Mouse (Mus musculus): Measurements from ENCODE around the gene Epb41. TPM values are rescaled to one million over a fixed set of nuclear protein-coding genes. Genes with fewer than 3 reads are reported as not detected.

The Epb41 gene
- polyA plus RNA-seq, 1 experiment from 2014 or later = 48.1 TPM

- Histone ChIP-seq H3K27me3 (replicated peaks) (0 out of 2 replicates have a peak, but pooled peaks cover 3% of the 10 kb centered on the region), H3K36me3 (no peaks in the 10 kb centered on the region), H3K4me1 (peaks cover 21% of the 10 kb centered on the region), H3K27ac (replicated peaks) (no peak overlapping the region), H3K4me2 (no peak overlapping the region), H3K9ac (replicated peaks) (no peak overlapping the region), H3K9me3 (replicated peaks) (no peaks in the 10 kb centered on the region), H3K4me3 (replicated peaks) (no peak overlapping the region)
- WGBS = 71% methylated on average over 6 of the region's 6 CpGs
- no peak for ATAC-seq (ENCODE audit: low FRiP score)
Observed at GRCm38 (mm10) chr4:132072946-132073345, 2.2 kb downstream of the Epb41 start.

GRCm38 (mm10) chr4:132072156-132072555 lies 3.0 kb downstream of the Epb41 start:
- Histone ChIP-seq H3K4me3 (replicated peaks) (no peak overlapping the region), H3K4me2 (no peak overlapping the region), H3K9ac (replicated peaks) (no peak overlapping the region), H3K27me3 (replicated peaks) (0 out of 2 replicates have a peak, but pooled peaks cover 3% of the 10 kb centered on the region), H3K27ac (replicated peaks) (no peak overlapping the region), H3K36me3 (no peaks in the 10 kb centered on the region), H3K9me3 (replicated peaks) (no peaks in the 10 kb centered on the region), H3K4me1 (peaks cover 21% of the 10 kb centered on the region)
- ATAC-seq (ENCODE audit: low FRiP score) = no peak
- WGBS = 66% methylated on average over 3 of the region's 3 CpGs

- no peak for ATAC-seq (ENCODE audit: low FRiP score)
- WGBS = 97% methylated on average over 2 of the region's 2 CpGs
- Histone ChIP-seq H3K4me2 (no peak overlapping the region), H3K27ac (replicated peaks) (no peak overlapping the region), H3K9ac (replicated peaks) (no peak overlapping the region), H3K4me3 (replicated peaks) (no peak overlapping the region), H3K9me3 (replicated peaks) (no peaks in the 10 kb centered on the region), H3K27me3 (replicated peaks) (0 out of 2 replicates have a peak, but pooled peaks cover 3% of the 10 kb centered on the region), H3K36me3 (no peaks in the 10 kb centered on the region), H3K4me1 (peaks cover 21% of the 10 kb centered on the region)
Observed at GRCm38 (mm10) chr4:132071674-132072073, 3.4 kb downstream of the Epb41 start.

GRCm38 (mm10) chr4:132067938-132068235 lies 7.2 kb downstream of the Epb41 start:
- Histone ChIP-seq H3K4me3 (replicated peaks) (no peak overlapping the region), H3K27me3 (replicated peaks) (0 out of 2 replicates have a peak, but pooled peaks cover 3% of the 10 kb centered on the region), H3K9me3 (replicated peaks) (no peaks in the 10 kb centered on the region), H3K27ac (replicated peaks) (no peak overlapping the region), H3K4me2 (no peak overlapping the region), H3K4me1 (peaks cover 7% of the 10 kb centered on the region), H3K9ac (replicated peaks) (no peak overlapping the region), H3K36me3 (no peaks in the 10 kb centered on the region)
- no peak for ATAC-seq (ENCODE audit: low FRiP score)
- WGBS = 64% methylated on average over 2 of the region's 2 CpGs

- Histone ChIP-seq H3K4me2 (no peak overlapping the region), H3K27me3 (replicated peaks) (no peaks in the 10 kb centered on the region), H3K4me3 (replicated peaks) (no peak overlapping the region), H3K9me3 (replicated peaks) (no peaks in the 10 kb centered on the region), H3K4me1 (peaks cover 7% of the 10 kb centered on the region), H3K36me3 (no peaks in the 10 kb centered on the region), H3K27ac (replicated peaks) (no peak overlapping the region), H3K9ac (replicated peaks) (no peak overlapping the region)
- WGBS = 88% methylated on average over 14 of the region's 14 CpGs
- no peak for ATAC-seq (ENCODE audit: low FRiP score)
Observed at GRCm38 (mm10) chr4:132067112-132067937, 7.8 kb downstream of the Epb41 start.

GRCm38 (mm10) chr4:132066101-132066773 lies 8.9 kb downstream of the Epb41 start:
- Histone ChIP-seq H3K27ac (replicated peaks) (no peak overlapping the region), H3K9me3 (replicated peaks) (no peaks in the 10 kb centered on the region), H3K4me2 (no peak overlapping the region), H3K9ac (replicated peaks) (no peak overlapping the region), H3K4me1 (peaks cover 7% of the 10 kb centered on the region), H3K36me3 (no peaks in the 10 kb centered on the region), H3K4me3 (replicated peaks) (no peak overlapping the region), H3K27me3 (replicated peaks) (no peaks in the 10 kb centered on the region)
- no peak for ATAC-seq (ENCODE audit: low FRiP score)
- WGBS = 76% methylated on average over 10 of the region's 10 CpGs

- Histone ChIP-seq H3K27me3 (replicated peaks) (no peaks in the 10 kb centered on the region), H3K36me3 (no peaks in the 10 kb centered on the region), H3K4me3 (replicated peaks) (no peak overlapping the region), H3K9ac (replicated peaks) (no peak overlapping the region), H3K4me1 (peaks cover 7% of the 10 kb centered on the region), H3K4me2 (no peak overlapping the region), H3K9me3 (replicated peaks) (no peaks in the 10 kb centered on the region), H3K27ac (replicated peaks) (no peak overlapping the region)
- no peak for ATAC-seq (ENCODE audit: low FRiP score)
- WGBS = 76% methylated on average over 3 of the region's 3 CpGs
Observed at GRCm38 (mm10) chr4:132065578-132065977, 9.5 kb downstream of the Epb41 start.

- Histone ChIP-seq H3K9me3 (replicated peaks) (no peaks in the 10 kb centered on the region), H3K27me3 (replicated peaks) (no peaks in the 10 kb centered on the region), H3K9ac (replicated peaks) (no peak overlapping the region), H3K4me3 (replicated peaks) (no peak overlapping the region), H3K4me1 (peaks cover 7% of the 10 kb centered on the region), H3K4me2 (no peak overlapping the region), H3K27ac (replicated peaks) (no peak overlapping the region), H3K36me3 (no peaks in the 10 kb centered on the region)
- ATAC-seq (ENCODE audit: low FRiP score) = no peak
- 89% methylated on average over 5 of the region's 5 CpGs for WGBS
Observed at GRCm38 (mm10) chr4:132064550-132064949, 10.6 kb downstream of the Epb41 start.

- Histone ChIP-seq H3K4me1 (peaks cover 7% of the 10 kb centered on the region), H3K27me3 (replicated peaks) (no peaks in the 10 kb centered on the region), H3K4me2 (no peak overlapping the region), H3K9me3 (replicated peaks) (no peaks in the 10 kb centered on the region), H3K4me3 (replicated peaks) (no peak overlapping the region), H3K9ac (replicated peaks) (no peak overlapping the region), H3K36me3 (no peaks in the 10 kb centered on the region), H3K27ac (replicated peaks) (no peak overlapping the region)
- ATAC-seq (ENCODE audit: low FRiP score) = no peak
- 79% methylated on average over 17 of the region's 17 CpGs for whole genome bisulfite sequencing
Observed at GRCm38 (mm10) chr4:132062934-132063884, 11.9 kb downstream of the Epb41 start.

GRCm38 (mm10) chr4:132062289-132062688 lies 12.8 kb downstream of the Epb41 start:
- ATAC-seq (ENCODE audit: low FRiP score) = no peak
- H3K4me3 ChIP-seq (replicated peaks) = no peak overlapping the region
- no peaks in the 10 kb centered on the region for H3K36me3 ChIP-seq
- peaks cover 7% of the 10 kb centered on the region for H3K4me1 ChIP-seq
- H3K9ac ChIP-seq (replicated peaks) = no peak overlapping the region
- H3K27ac ChIP-seq (replicated peaks) = no peak overlapping the region
- no peak overlapping the region for H3K4me2 ChIP-seq
- H3K9me3 ChIP-seq (replicated peaks) = no peaks in the 10 kb centered on the region
- WGBS = 57% methylated on average over 8 of the region's 8 CpGs
- no peaks in the 10 kb centered on the region for H3K27me3 ChIP-seq (replicated peaks)

- Histone ChIP-seq H3K27ac (replicated peaks) (no peak overlapping the region), H3K36me3 (no peaks in the 10 kb centered on the region), H3K4me1 (no peaks in the 10 kb centered on the region), H3K4me3 (replicated peaks) (no peak overlapping the region), H3K9ac (replicated peaks) (no peak overlapping the region), H3K27me3 (replicated peaks) (no peaks in the 10 kb centered on the region), H3K9me3 (replicated peaks) (no peaks in the 10 kb centered on the region), H3K4me2 (no peak overlapping the region)
- ATAC-seq (ENCODE audit: low FRiP score) = no peak
- WGBS = 78% methylated on average over 17 of the region's 17 CpGs
Observed at GRCm38 (mm10) chr4:132060040-132060832, 14.9 kb downstream of the Epb41 start.
